Mouse (Mus musculus) limb, embryonic 12.5 days (tissue): ENCODE measurements around the gene Plcb4. TPM values are rescaled to one million over a fixed set of nuclear protein-coding genes. Genes with fewer than 3 reads are reported as not detected.

Experiments
- ATAC-seq: fragments of 200-750 bp; cut with Nextera tagmentation; 2 replicates; pipeline ENCODE4 v1.8.0; 2017; ENCODE audit warnings: low read depth, moderate TSS enrichment; ENCODE audit not compliant: insufficient number of reproducible peaks, insufficient read depth, low FRiP score, low TSS enrichment
- H3K27ac ChIP-seq: fragments of 300-500 bp; sonication (generic); 2 replicates; pipeline ENCODE4 v1.5.1; 2016; ENCODE audit warnings: mild to moderate bottlenecking, moderate library complexity
- H3K27me3 ChIP-seq: fragments of 300-500 bp; sonication (generic); 2 replicates; pipeline ENCODE4 v1.6.1; 2016; ENCODE audit warnings: mild to moderate bottlenecking, moderate library complexity
- H3K36me3 ChIP-seq: fragments of 300-500 bp; sonication (generic); 2 replicates; pipeline ENCODE4 v1.6.1; 2016; ENCODE audit warnings: mild to moderate bottlenecking, moderate library complexity
- H3K4me1 ChIP-seq: fragments of 300-500 bp; sonication (generic); replicated peaks from 2 replicates; pipeline ENCODE4 v1.6.1; 2016
- H3K4me2 ChIP-seq: fragments of 300-500 bp; sonication (generic); 2 replicates; pipeline ENCODE4 v1.6.1; 2016; ENCODE audit warnings: mild to moderate bottlenecking, moderate library complexity
- H3K4me3 ChIP-seq: fragments of 300-500 bp; sonication (generic); replicated peaks from 2 replicates; pipeline ENCODE4 v1.5.1; 2016; ENCODE audit warnings: mild to moderate bottlenecking
- H3K9ac ChIP-seq: fragments of 300-500 bp; sonication (generic); replicated peaks from 2 replicates; pipeline ENCODE4 v1.6.1; 2016; ENCODE audit warnings: mild to moderate bottlenecking, moderate library complexity
- H3K9me3 ChIP-seq: fragments of 300-500 bp; sonication (generic); 2 replicates; pipeline ENCODE4 v1.6.1; 2016; ENCODE audit warnings: mild to moderate bottlenecking, moderate library complexity
- WGBS: fragments of 180-500 bp; shearing (Covaris S2); methylation state at CpG from one replicate; pipeline ENCODE4 v1.1.7; 2016; 5-methylcytosine and 5-hydroxymethylcytosine counted together
- polyA plus RNA-seq: library from polyadenylated mRNA; unstranded; fragments of >200 nt; fragmentation: Nextera tagmentation; extraction: Ambion mirVana; gene quantifications from 2 replicates; pipeline ENCODE4 v1.2.1, GENCODE M21; 2016

Plcb4 gene
- polyA plus RNA-seq, 1 experiment from 2014 or later = 19.7 TPM

DNA sequence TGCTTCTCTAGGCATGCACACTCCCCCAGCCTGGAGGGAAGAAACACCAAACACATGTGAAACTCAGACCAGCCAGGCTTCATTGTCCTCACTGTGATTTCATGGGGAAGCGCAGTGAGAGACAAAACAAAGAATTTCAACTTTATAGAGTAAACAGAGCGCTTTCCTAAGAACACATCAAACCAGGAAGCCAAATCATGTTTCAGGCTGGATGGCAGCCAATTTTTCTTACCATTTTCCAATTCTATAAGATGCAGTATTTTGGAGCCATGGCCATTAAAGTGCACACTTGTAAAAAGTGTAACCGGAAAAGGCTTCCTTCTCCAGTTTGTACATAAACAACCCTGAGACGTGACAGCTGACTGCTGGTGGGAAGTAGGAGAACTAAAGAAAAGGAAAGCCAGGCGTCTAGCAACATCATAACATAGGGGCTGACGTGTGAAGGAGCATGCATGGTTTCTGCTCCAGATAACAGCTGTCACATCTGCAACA is 221.5 kb downstream of the Plcb4 start:
- H3K36me3 ChIP-seq = no peaks in the 10 kb centered on the region
- WGBS = 36% methylated on average over 6 of the region's 6 CpGs
- no peaks in the 10 kb centered on the region for H3K9me3 ChIP-seq
- no peak overlapping the region for H3K9ac ChIP-seq
- H3K27ac ChIP-seq = peak overlapping the region; percentile 75
- no peaks in the 10 kb centered on the region for H3K27me3 ChIP-seq
- peaks cover 18% of the 10 kb centered on the region for H3K4me1 ChIP-seq
- H3K4me3 ChIP-seq = no peak overlapping the region
- peak; percentile 68; the same call in 1 of the 2 replicates for ATAC-seq
- no peak overlapping the region for H3K4me2 ChIP-seq

DNA sequence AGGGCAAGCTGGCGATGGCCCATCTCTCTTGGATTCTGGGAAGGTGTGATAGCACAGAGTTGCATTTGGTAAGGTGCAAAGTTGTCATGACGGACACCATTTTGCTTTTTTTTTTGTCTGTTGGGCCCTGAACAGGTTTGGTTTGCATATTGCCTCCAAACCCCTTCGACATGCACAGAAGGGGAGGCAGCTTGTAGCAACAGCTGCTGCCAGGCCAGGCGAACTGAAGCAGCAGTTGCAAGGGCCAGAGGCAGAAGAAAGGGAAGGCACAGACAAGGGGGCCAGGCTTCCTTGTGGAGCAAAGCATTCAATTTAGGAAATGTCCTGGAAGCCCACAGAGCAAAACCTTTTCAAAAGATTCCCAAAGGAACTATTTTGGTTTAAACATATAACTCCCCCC is 224.5 kb downstream of the Plcb4 start:
- Histone ChIP-seq H3K4me2 (no peak overlapping the region), H3K9ac (no peak overlapping the region), H3K27me3 (no peaks in the 10 kb centered on the region), H3K4me3 (no peak overlapping the region), H3K4me1 (peaks cover 22% of the 10 kb centered on the region), H3K36me3 (no peaks in the 10 kb centered on the region), H3K9me3 (no peaks in the 10 kb centered on the region), H3K27ac (no peak overlapping the region)
- WGBS = 89% methylated on average over 4 of the region's 4 CpGs
- no peak for ATAC-seq

DNA sequence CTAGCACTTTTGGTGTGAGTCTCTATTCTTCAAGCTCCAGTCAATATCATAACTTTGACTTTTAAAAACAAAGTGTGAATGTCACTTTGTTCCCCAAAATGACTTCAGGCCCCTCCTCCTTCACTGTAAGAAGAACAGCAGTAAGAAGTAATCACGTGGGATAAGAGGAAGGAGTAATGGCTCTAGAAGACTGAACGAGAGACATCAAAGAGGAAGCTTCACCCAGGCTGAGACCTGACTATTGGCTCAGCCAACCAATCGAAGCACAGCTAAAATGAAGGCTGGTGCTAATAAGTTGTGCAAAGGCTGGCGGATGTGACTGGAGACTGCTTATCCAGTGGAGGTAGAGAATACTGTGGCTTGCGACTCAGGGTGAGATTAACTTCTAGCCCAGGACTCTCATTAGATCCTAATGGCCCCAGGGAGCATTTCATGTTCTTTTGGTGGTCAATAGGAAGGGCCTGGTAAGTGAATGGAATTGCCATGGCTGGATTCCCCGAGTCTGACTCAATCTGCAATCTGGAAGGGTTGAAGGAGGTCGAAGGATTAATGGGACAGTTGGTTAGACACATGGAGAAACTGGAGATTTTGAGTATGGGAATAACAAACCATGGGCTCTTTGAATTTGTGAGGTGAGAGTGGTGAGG is 225.8 kb downstream of the Plcb4 start:
- no peak overlapping the region for H3K9ac ChIP-seq
- H3K27ac ChIP-seq = no peak overlapping the region
- peaks cover 19% of the 10 kb centered on the region for H3K4me1 ChIP-seq
- 65% methylated on average over 7 of the region's 7 CpGs for WGBS
- no peak overlapping the region for H3K4me2 ChIP-seq
- no peak for ATAC-seq
- no peak overlapping the region for H3K4me3 ChIP-seq
- no peaks in the 10 kb centered on the region for H3K36me3 ChIP-seq
- H3K9me3 ChIP-seq = no peaks in the 10 kb centered on the region
- no peaks in the 10 kb centered on the region for H3K27me3 ChIP-seq

DNA sequence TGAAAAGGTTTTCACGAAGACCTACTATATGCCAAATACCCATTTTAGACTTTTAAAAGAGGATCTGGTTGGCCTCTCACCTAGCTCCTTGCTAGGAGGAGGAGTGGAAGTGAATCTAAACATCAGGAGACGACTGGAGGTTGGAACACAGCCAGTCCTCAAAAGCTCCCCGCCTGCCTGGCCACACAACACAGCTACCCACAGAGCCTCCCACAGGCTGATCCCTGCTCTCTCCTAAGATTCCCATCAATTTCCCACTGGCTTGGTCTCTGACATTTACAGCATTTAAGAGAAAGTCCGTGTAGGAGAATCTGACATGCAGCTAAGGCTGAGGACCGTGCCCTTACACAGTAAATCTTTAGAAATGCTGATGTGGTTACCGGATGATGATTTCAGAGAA is 226.8 kb downstream of the Plcb4 start:
- no peak overlapping the region for H3K9ac ChIP-seq
- WGBS = 59% methylated on average over 6 of the region's 6 CpGs
- no peak for ATAC-seq
- no peak overlapping the region for H3K4me2 ChIP-seq
- H3K27ac ChIP-seq = no peak overlapping the region
- no peaks in the 10 kb centered on the region for H3K36me3 ChIP-seq
- no peak overlapping the region for H3K4me3 ChIP-seq
- no peaks in the 10 kb centered on the region for H3K27me3 ChIP-seq
- no peaks in the 10 kb centered on the region for H3K9me3 ChIP-seq
- H3K4me1 ChIP-seq = peaks cover 10% of the 10 kb centered on the region

DNA sequence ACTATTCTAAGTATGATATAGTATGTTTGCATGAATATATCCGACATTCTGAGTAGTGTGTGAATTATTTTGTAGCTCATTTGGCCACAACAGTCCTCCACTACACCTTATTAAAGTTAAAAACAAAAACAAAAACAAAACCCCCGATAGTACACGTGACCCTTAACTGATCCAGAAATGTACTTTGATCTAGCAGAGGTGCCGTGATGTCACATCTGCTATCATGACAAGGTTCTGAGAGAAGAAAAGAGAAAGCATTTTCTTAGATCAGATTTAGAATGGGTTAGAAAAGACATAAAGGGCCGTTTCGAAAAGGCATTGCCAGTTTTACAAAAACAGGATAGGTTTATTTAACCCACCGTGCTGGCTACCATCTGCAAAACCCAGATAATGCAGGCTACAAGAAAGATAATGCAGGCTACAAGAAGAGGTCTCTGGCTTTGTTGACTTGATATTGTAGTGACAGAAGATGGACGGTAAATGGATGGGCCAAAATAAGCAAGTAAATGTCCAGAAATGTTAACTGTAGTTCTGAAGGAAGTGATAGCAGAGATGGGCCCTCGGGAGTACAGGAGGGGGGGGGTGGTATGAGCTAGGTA is 227.4 kb downstream of the Plcb4 start:
- no peaks in the 10 kb centered on the region for H3K36me3 ChIP-seq
- H3K4me2 ChIP-seq = no peak overlapping the region
- no peak overlapping the region for H3K27ac ChIP-seq
- no peaks in the 10 kb centered on the region for H3K9me3 ChIP-seq
- no peaks in the 10 kb centered on the region for H3K27me3 ChIP-seq
- whole genome bisulfite sequencing = 83% methylated on average over 9 of the region's 9 CpGs
- no peak overlapping the region for H3K9ac ChIP-seq
- peaks cover 9% of the 10 kb centered on the region; the same call in 1 of the 2 replicates for H3K4me1 ChIP-seq
- H3K4me3 ChIP-seq = no peak overlapping the region
- ATAC-seq = no peak

DNA sequence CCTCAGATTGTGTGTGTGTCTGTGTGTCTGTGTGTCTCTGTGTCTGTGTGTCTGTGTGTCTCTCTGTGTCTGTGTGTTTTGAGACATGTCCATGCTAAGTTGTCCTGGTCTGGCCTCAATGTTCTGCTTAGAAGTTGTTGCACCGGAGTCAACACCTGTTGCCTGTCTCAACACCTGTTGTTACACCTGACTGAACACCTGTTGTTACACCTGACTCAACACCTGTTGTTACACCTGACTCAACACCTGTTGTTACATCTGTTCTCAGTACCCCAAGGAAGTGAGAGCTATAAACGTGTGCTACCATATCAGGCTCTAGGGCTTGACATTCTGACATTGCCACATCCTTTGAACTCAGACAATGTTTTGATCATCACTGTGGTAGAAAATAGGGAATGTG is 229.0 kb downstream of the Plcb4 start:
- WGBS = 73% methylated on average over 2 of the region's 2 CpGs
- no peak for ATAC-seq

DNA sequence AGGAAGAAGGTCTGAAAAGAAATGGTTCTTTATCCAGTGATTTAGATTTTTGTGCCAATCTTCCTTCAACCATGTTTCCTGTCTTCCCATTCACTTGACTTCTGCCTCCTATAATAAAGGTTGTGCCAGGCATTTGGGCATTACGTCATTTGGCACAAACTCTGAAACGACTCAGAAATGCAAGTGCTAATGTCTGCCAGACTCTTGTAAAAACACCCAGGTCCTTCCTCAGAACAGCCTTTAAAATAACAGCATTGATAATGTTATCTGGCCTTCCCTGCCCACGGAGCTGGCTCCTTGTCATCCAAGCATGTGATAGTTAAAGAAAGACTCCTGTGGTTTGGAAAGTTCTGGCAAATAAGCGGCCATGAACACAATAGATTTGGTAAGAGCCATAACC is 229.4 kb downstream of the Plcb4 start:
- no peaks in the 10 kb centered on the region for H3K36me3 ChIP-seq
- no peak for ATAC-seq
- 69% methylated on average over 4 of the region's 4 CpGs for WGBS

More for the DNA sequence above, 229.0 kb downstream of the Plcb4 start:
- Histone ChIP-seq H3K27me3 (no peaks in the 10 kb centered on the region), H3K4me3 (no peak overlapping the region), H3K9me3 (no peaks in the 10 kb centered on the region), H3K4me2 (no peak overlapping the region), H3K27ac (no peak overlapping the region), H3K4me1 (peaks cover 5% of the 10 kb centered on the region; the same call in 1 of the 2 replicates), H3K36me3 (no peaks in the 10 kb centered on the region), H3K9ac (no peak overlapping the region)

DNA sequence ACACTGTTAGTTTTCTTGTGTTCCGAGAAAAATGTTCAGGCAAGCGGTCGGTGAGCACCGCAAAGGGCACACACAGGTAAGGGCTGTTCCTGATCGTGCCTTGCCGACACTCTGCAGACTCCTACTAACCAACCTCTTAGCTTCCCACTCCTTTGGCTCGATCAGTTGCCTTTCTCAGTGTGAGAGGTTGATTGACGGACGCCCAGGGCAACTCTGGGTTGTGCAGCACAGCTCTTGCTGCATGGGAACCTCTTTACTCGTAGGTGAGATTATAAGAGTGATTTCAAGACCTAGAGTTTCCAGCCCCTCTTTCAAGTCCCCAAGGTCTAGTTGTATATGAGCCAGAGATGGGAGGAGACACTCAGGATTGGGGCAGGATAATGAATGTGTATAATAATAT is 230.0 kb downstream of the Plcb4 start:
- H3K9ac ChIP-seq = no peak overlapping the region
- 88% methylated on average over 10 of the region's 10 CpGs for WGBS
- peaks cover 5% of the 10 kb centered on the region; the same call in 1 of the 2 replicates for H3K4me1 ChIP-seq
- no peaks in the 10 kb centered on the region for H3K36me3 ChIP-seq
- H3K9me3 ChIP-seq = no peaks in the 10 kb centered on the region
- H3K27ac ChIP-seq = no peak overlapping the region
- no peak for ATAC-seq
- H3K27me3 ChIP-seq = no peaks in the 10 kb centered on the region
- H3K4me3 ChIP-seq = no peak overlapping the region
- H3K4me2 ChIP-seq = no peak overlapping the region

More for the DNA sequence above, 229.4 kb downstream of the Plcb4 start:
- peaks cover 5% of the 10 kb centered on the region; the same call in 1 of the 2 replicates for H3K4me1 ChIP-seq
- no peak overlapping the region for H3K4me2 ChIP-seq
- no peaks in the 10 kb centered on the region for H3K27me3 ChIP-seq
- no peak overlapping the region for H3K4me3 ChIP-seq
- no peaks in the 10 kb centered on the region for H3K9me3 ChIP-seq
- no peak overlapping the region for H3K9ac ChIP-seq
- H3K27ac ChIP-seq = no peak overlapping the region

DNA sequence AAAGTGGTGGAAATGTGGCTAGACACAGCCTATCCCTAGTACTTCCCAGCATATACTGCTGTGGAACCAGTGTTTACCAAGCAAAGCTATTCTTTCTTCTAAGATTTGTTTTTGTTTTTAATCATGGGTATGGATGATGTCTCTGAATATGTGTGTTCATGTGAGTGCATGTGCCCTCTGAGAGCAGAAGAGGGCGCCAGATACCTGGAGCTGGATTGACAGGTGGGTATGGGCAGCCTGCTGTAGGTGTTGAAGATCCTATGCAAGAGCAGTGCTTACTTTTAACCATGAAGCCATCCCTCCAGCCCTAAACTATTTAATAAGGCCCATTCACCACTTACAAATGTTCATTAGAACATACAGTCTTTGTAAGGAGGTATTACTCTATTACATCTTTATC is 231.3 kb downstream of the Plcb4 start:
- H3K9me3 ChIP-seq = no peaks in the 10 kb centered on the region
- H3K4me3 ChIP-seq = no peak overlapping the region
- H3K27me3 ChIP-seq = no peaks in the 10 kb centered on the region
- no peak overlapping the region for H3K9ac ChIP-seq
- no peak for ATAC-seq
- H3K36me3 ChIP-seq = no peaks in the 10 kb centered on the region
- WGBS = 71% methylated on average over 1 of the region's 1 CpGs
- H3K4me2 ChIP-seq = no peak overlapping the region
- H3K27ac ChIP-seq = no peak overlapping the region
- H3K4me1 ChIP-seq = peaks cover 5% of the 10 kb centered on the region; the same call in 1 of the 2 replicates

DNA sequence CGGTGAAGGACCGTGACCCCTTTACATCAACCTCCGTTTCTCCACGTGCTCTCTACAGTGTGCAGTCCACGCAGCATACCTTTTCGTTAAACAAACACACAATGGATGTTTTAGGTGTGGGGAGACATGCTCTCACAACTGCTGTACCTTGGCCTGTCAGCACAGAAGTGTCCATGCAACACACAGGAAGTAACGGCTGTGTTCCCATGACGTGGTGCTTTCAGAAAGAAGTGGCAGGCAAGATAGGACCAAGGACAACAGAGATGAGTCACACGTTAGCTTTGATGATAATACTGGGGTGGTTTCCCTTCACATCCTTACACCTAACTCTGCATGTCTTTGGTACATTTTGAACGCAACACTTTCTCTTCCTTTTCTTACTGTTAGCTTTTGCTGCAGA is 232.3 kb downstream of the Plcb4 start:
- H3K27ac ChIP-seq = no peak overlapping the region
- H3K4me3 ChIP-seq = no peak overlapping the region
- H3K36me3 ChIP-seq = no peaks in the 10 kb centered on the region
- no peaks in the 10 kb centered on the region for H3K27me3 ChIP-seq
- WGBS = 92% methylated on average over 10 of the region's 10 CpGs
- H3K4me2 ChIP-seq = no peak overlapping the region
- no peaks in the 10 kb centered on the region for H3K4me1 ChIP-seq
- no peaks in the 10 kb centered on the region for H3K9me3 ChIP-seq
- no peak for ATAC-seq
- H3K9ac ChIP-seq = no peak overlapping the region

DNA sequence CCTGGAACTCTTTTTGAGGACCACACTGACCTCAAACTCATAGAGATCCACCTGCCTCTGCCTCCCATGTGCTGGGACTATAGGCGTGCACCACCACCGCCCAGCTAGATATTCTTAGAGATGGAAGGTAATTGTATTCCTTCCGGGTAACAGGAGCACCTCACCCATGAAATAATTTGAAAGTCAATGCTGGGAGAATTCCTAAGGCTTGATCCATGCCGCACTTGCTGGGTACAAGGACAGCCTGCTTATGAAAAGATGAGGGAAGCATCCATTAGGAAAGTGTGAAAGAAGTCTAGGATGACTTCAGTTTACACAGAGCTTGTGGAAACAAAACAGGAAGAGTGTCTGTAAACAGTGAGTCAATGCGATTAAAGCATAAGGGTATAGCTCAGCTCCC is 232.9 kb downstream of the Plcb4 start:
- 89% methylated on average over 5 of the region's 5 CpGs for WGBS
- no peaks in the 10 kb centered on the region for H3K36me3 ChIP-seq
- no peak for ATAC-seq
- no peaks in the 10 kb centered on the region for H3K27me3 ChIP-seq
- H3K4me1 ChIP-seq = no peaks in the 10 kb centered on the region
- H3K4me2 ChIP-seq = no peak overlapping the region
- H3K9ac ChIP-seq = no peak overlapping the region
- H3K27ac ChIP-seq = no peak overlapping the region
- H3K9me3 ChIP-seq = no peaks in the 10 kb centered on the region
- no peak overlapping the region for H3K4me3 ChIP-seq

DNA sequence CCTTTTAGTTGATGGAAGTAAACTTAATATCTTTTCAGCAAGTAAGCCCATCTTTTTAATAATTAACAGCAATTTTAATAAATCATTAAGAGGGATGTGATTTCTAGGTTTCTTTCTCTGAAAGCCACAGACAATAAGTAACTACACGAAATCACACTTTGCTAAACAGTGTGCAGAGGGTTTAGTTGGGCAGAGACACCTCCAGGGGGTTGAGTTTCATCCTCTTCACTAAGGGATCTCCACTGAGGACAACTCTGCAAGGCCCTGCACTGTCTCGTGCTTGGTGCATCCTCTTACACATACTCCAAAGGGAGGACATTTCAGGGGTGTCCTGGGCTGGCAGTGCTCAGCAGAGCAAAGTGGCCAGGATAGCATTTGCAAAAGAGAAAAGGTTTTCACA is 235.8 kb downstream of the Plcb4 start:
- H3K9ac ChIP-seq = no peak overlapping the region
- no peak overlapping the region for H3K4me3 ChIP-seq
- H3K4me1 ChIP-seq = no peaks in the 10 kb centered on the region
- H3K27ac ChIP-seq = no peak overlapping the region
- no peaks in the 10 kb centered on the region for H3K36me3 ChIP-seq
- no peak for ATAC-seq
- no peak overlapping the region for H3K4me2 ChIP-seq
- 88% methylated on average over 2 of the region's 2 CpGs for WGBS
- no peaks in the 10 kb centered on the region for H3K27me3 ChIP-seq
- H3K9me3 ChIP-seq = no peaks in the 10 kb centered on the region
